Mouse (Mus musculus) gastrocnemius, postnatal 14 days (tissue): ENCODE results near the gene Treml1. TPM values are rescaled to one million over a fixed set of nuclear protein-coding genes. Genes with fewer than 3 reads are reported as not detected.

ENCODE experiments used
- DNase-seq: peaks from one replicate; pipeline ENCODE4 v3.0.0; 2021; ENCODE audit warnings: mixed read lengths
- intact Hi-C: fragments of 180-260 bp; cut with DNase I; formaldehyde crosslinking; loops from one replicate; pipeline ENCODE4 v1.15.1; 2025; ENCODE audit warnings: low total_unique reads
- total RNA-seq, 2 experiments: library from RNA; stranded (reverse); gene quantifications; 2 replicates each; pipeline ENCODE4 v1.2.3; 2021

The Treml1 gene
- total RNA-seq, 2 experiments from 2014 or later, result not detected

DNA sequence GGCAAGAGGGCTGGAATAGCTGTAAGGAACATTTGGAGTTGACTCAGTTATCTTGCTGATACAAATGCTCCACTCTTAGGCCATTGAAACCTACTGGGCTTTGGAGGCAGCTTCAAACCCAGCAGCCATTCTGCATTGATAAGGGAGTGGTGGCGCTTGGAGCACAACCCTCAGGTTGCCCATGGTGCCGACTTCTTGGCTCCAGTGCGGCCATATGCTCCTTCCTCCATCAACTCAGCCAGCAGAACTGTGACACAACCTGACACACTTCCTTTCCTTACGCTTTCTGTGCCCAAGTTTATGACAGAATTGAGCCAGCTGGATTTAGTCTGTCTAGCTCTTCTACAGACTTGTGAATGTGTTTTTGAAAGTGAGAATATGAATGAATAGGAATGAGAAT lies 47.4 kb downstream of the Treml1 start:
- intact Hi-C loops, result no loop called here

DNA sequence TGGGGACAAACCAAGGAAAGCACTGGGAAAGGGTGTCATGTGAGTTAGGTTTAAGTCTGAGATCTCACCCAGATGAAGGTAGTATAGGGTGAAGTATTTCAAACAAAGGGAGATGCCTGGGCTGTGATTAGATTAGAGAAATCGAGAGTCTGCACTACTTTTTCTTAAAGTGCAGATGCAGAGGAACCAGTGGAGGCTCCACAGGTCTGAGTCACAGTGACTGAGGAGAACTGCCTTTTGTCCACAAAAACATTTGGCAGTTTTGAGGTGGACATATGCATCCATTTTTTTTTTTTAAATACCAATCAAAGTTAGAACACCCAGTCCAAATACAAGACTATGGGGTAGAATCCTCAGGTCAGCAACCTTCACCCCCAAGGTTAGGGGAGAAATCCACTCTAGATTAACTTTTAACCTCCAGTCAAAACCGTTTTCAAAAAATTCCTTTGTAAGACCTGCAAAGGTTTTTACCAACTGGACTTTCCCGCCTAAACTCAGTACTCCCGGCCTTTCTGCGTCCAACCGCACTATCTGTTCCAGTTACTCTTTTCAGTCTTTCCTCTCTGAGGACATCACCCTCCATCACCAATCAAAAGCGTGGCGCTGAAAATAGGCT lies 48.3 kb downstream of the Treml1 start:
- no peak for DNase-seq
- intact Hi-C loops, result no loop called here

More for the DNA sequence above, 47.4 kb downstream of the Treml1 start:
- no peak for DNase-seq

DNA sequence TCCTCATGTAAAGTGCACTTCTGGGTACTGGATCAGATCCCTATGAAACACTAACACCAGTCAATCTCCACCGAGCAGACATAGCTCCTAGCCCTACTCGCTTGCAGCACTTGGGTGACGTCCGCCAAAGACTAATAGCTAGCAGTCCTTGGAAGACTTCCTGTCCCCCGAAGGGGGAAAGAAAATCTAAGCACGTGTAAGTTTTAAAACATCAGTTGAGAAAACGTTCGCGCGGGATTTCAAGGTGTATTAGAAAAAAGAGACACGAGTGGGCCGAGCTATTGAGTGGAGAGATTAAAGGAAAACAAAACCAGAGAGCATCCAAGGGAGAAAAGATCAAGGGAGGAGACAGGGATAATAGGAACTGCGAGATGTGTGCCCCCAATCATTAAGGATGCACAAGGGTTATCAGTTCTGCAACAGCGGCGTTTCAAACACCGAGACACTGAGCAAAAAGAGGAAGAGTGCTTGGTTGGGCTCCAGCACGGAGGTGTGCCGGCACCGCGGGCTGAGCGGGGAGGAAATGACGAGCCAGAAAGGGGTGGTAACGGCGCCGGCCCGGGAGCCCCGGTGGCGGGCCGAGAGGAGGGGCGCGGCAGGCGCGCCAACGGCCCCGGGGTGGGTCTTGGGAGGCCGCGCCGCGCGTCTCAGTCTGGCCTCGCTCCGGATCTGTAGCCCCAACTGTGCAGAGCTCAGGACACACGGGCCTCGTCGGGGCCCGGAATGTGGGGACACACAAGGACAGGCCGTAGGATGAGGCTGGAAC lies 49.0 kb downstream of the Treml1 start:
- DNase-seq, result peak; percentile 77
- intact Hi-C loops, result no loop called here

DNA sequence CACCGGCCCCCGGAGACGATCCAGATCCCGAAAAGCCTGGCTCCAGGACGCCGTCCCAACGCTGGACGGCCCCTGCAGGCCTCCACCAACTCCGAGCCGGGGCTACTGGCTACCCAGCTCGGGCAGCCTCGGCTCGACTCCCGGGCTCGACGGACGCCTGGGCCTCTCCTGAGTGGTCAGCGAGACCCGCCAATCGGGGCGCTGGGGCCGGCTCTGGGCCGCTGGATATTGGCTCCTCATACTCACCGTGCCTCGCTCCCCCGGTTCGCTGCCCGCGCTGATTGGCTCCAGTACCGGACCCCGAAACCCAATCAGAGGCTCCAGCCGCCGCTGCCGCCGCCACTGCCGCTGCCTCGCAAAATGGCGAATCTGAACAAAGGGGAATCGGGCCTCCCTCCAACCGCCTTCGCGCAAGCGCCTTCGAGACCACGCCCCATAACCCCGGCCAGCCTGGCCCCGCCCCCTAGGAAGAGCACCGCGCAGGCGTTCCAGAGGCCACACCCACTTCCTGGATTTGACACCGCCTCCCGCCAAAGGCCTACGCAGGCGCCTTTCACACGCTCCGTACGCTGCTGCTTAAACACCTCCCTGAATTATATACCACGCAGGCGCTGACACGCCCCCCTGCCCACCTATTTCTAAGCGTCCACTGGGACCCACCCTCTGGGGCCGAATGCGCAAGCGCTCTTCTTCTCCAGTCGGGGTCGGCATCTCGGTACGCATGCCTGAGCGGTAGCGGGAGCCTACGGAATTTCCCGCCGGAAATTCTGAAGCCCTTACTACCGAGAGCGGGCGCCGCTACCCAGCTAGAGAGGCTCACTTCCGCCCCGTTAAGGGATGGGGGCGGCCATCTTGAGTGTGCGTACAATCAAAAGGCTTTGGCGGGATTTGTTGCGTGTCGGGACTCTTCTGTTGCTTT lies 49.9 kb downstream of the Treml1 start, which contains the start of the genes Nfya and Oard1:
Gene Nfya (minus strand): TSS at position 527 of the 919 bp plus-strand sequence.
Gene Oard1 (plus strand): TSS at position 635 of the 919 bp plus-strand sequence.
- intact Hi-C loops, result no loop called here
- DNase-seq, result peak; percentile 100

DNA sequence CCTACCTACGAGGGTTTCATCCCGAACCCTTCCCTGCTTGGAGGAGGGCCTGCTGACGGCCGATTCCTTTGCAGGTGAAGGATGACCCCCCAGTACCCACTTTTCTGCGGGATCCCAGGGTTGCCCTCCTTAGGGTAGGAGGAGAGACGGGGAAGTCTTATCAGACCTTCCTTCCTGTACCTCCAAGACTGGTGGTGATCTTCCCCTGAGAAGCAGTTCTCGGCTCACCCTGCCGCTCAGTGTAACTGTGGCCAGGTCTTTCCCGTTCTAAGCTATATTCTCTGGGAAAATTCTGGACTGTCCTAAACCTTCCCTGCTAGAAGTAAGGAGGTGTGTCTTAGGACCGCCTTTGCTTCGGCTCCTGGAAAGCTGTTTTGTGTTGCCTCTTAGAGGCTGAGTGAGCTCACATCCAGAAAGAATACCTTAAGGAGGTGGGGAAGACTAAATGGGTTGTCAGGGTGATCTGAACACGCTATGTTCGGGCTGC lies 50.6 kb downstream of the Treml1 start:
- intact Hi-C loops, result no loop called here
- no peak for DNase-seq

DNA sequence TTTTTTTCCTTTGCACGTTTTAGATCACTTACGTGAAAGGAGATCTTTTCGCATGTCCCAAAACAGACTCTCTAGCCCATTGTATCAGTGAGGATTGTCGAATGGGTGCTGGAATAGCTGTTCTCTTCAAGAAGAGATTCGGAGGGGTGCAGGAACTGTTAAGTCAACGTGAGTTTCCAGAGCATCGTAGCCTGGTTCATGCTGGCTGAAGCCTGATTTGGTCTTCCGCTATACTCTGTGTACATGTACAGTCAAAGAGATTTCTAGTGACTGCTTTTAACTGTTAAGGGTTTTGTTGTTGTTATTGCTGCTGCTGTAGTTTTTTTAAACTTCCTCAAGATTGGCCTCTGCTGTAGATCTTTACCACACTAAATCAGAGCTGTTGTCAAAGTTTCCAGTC lies 51.5 kb downstream of the Treml1 start:
- intact Hi-C loops, result no loop called here
- DNase-seq, result no peak

DNA sequence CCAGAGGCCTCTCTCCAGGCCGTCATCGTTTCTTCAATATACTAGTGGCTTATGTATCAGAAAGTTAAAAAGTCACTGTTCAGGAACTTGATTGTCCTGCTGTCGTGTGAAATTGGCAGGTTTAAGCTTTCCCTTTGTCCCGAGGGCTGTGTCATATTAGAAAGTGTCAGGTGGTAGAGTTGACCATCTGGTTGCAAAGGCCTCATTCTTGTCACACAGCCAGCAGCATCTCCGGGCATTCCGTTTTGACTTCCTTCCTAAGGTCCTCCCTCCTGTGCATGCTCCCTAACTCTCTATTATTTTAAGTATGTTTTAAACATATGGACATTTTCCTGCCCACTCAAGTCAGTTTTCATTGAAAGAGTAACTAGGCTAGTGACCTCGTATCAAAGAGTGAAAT lies 56.3 kb downstream of the Treml1 start:
- DNase-seq, result no peak
- intact Hi-C loops, result loop anchor here (2.0 kb wide), 1 partner anchor 185 kb away; no protein-coding TSS in a partner anchor

Other genes with a start within 250 kb of the Treml1 start
- gene 9830107B12Rik, start 213.6 kb upstream of the Treml1 start, total RNA-seq, result under 1 TPM in 1 of 2 experiments, not detected in 1; 0.10 TPM
- gene A530064D06Rik, start 192.6 kb upstream of the Treml1 start, total RNA-seq, result not detected
- not detected for gene Trem1, start 127.1 kb upstream of the Treml1 start, total RNA-seq
- gene Trem3, start 112.1 kb upstream of the Treml1 start, total RNA-seq, result not detected
- not detected for gene Treml4, start 95.6 kb upstream of the Treml1 start, total RNA-seq
- under 1 TPM; 0.10 to 0.11 TPM for gene Treml2, start 60.4 kb upstream of the Treml1 start, total RNA-seq
- gene B430306N03Rik, start 43.8 kb upstream of the Treml1 start, total RNA-seq, result under 1 TPM; 0.06 to 0.07 TPM
- under 1 TPM; 0.66 to 0.94 TPM for gene Trem2, start 13.5 kb upstream of the Treml1 start, total RNA-seq
- gene Nfya, start 50.0 kb downstream of the Treml1 start, total RNA-seq, result 1 to 10 TPM; 9.1 to 9.3 TPM
- 1 to 10 TPM; 7.4 to 8.3 TPM for gene Oard1, start 50.1 kb downstream of the Treml1 start, total RNA-seq
- gene Apobec2, start 73.0 kb downstream of the Treml1 start, total RNA-seq, result 100 to 1,000 TPM; 589 to 629 TPM
- gene Tspo2, start 91.6 kb downstream of the Treml1 start, total RNA-seq, result under 1 TPM; 0.44 to 0.72 TPM
- gene Unc5cl, start 95.0 kb downstream of the Treml1 start, total RNA-seq, result not detected